Mouse (Mus musculus) adrenal gland, adult 2 months (tissue): ENCODE data around the gene Med10. TPM values are rescaled to one million over a fixed set of nuclear protein-coding genes. Genes with fewer than 3 reads are reported as not detected.
A peak's percentile ranks its signal among the peaks of the same experiment; 100 is the strongest.

Experiments
- DNase-seq: peaks from one replicate; pipeline ENCODE4 v3.0.0; 2021
- polyA plus RNA-seq: library from polyadenylated mRNA; depleted of rRNA; stranded (reverse); fragments of >200 nt; gene quantifications from 2 replicates; pipeline ENCODE4 v1.2.3, GENCODE M21; 2012; rRNA removed
- total RNA-seq, 2 experiments: library from RNA; stranded (reverse); gene quantifications; 2 replicates each; pipeline ENCODE4 v1.2.3; 2021

Gene Med10
- total and polyA plus RNA-seq, 3 experiments: 33.5 to 72.5 (median 49.7) TPM

DNA sequence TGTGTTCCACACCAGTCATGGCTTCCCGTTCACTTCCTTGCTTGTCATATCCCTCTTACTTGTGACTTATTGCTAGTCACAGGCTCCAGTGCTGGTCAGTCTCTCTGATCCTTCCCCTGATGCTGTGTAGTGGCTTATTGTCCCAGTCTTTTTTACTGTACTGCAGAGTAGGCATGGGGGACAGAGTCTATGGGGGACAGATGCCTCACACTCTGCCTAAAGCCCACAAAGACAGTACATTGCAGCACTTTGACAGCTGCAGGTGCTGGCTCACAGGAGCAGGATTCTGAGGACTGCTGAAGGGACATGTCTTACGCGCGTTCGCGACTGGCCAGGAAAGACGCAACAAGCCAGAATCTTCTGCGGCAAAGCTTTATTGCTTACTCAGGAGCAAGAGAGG, 28.4 kb downstream of the Med10 start:
- DNase-seq: no peak

DNA sequence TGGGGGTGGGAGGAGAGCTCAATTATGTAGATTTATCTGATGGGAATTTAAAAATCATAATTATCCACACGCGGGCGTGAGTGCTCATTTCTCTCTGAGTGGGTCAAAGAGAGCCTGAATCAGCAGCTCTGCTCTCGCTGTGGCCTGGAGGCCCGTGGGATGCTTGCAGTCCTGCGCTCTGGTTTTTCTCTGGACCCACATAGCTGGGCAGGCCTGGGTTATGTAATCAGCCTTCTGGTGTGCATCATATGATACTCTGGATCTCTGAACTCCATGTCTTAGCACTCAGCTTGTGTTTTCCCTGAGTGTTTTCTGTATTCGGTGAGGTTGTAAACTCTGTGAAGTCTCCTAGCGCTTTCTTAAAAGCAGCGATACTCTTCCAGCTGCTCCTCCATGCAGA, 30.4 kb downstream of the Med10 start:
- no peak for DNase-seq

DNA sequence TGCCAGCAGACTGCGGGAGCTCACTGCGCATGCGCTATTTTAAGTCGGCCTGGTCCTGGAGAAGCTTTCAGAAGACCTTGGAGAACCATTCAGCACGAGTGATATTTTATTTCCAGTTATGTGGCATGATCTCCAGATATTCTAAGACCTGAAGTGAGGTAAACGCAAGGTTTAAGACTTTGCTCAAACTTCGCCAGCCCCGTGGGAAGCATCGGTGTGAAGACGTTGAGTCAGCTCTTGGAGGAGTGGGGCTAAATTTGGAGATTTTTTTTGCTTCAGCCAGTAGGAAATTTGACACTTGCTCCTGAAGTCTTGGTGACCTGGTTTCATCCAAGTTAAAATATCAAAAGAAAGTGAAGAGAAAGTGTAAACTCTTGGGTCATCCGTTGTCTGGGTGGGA, 31.2 kb downstream of the Med10 start:
- no peak for DNase-seq

DNA sequence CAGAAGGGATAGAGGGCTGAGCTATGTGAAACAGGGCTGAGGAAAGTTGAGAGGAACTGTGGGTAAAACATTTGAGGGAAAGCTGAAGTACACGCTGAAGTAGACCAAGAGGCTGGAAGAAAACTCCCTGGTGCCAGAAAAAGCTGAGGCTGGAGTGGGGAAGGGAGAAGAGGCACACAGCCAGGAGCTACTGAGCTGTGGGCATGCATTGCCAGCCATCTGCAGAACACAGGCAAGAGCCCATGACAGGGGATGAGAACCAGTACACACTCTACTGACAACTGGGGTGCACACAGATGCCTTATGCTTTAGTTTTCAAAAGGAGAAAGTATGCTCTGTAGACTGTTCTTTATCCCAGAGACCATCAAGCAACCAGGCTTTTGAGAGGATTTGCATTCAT, 43.4 kb downstream of the Med10 start:
- DNase-seq: no peak

DNA sequence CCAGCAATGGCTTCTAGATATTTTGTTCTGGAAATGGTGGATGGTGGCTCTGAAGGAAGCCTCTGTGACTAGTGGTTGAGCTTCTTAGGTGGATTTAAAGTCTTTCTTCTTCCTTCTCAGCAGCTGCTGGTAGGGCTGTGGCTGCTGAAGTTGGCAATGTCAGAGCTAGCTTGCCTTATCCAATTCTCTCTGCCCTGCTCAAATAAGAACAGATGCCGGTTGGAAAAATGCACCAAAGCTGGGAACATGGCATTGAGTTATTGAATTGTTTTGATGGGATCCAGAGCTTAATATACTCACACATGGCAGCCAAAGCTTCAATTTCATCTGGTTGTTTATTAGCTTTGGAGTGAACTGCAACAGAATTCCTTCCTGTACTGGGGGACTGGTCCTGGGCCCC, 47.4 kb downstream of the Med10 start:
- DNase-seq: no peak

DNA sequence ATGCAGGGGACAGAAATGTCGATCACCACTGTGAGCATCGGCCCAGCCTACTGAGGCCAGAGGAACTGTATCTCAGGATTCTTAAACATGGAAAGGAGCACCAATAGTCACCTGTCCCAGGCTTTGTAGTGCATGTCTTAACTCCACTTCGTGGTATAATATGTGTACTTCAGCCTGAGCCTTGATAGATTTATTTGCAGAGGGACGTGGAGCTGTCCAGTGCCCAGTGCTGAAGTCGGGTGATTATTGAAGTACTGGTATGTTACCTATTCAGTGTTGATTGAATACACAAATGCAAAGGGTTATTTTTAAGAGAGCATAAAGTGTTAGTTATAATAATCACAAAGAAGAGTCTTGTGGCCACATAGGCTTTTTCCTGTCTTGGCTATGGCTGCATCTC, 50.1 kb downstream of the Med10 start:
- DNase-seq: no peak

DNA sequence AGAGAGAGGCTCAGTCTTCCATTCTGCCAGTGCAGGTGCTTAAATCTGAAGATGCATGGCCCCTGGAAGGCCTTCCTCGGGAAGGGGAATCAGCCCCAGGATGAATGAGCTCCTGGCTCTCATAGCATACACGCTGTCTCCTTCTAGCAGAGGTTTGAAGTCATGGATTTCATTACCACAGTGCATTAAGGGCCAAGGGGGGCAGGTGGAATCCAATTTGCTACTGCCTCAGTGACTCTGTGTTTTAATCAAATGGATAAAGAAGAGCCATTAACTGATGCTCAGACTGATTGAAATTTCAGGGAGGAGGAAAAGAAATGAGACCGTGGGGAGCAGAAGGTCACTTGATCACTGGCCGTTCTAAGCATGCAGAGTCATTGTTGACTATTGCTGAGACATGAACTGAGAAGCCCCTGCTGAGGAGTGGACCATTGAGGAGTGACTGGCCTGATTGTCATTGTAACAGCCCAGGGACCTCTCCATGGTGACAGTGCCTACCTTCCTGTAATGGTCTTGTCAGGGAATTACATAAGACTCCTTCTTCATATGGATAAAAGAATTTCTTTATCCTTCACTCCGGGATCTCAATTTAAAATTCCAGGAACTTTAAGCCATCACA, 51.3 kb downstream of the Med10 start:
- DNase-seq: no peak

- DNase-seq: peak; percentile 30
These were observed 53.7 kb downstream of the Med10 start for GRCm38 (mm10) chr13:69855941-69856340.

GRCm38 (mm10) chr13:69862276-69862675, 60.1 kb downstream of the Med10 start:
- DNase-seq: no peak

GRCm38 (mm10) chr13:69864911-69865310, 62.7 kb downstream of the Med10 start:
- DNase-seq: no peak

Other genes starting within 250 kb of the Med10 start
- 10 to 100 TPM in 1 of 2 experiments, 1 to 10 TPM in 1; 9.4 to 13.9 TPM for gene Srd5a1, start 191.0 kb upstream of the Med10 start, total RNA-seq
- gene Srd5a1, start 191.0 kb upstream of the Med10 start, polyA plus RNA-seq: 35.0 and 41.6 TPM in 2 replicates
- 1 to 10 TPM; 1.1 to 3.1 TPM for gene Ube2ql1, start 62.5 kb upstream of the Med10 start, total RNA-seq
- gene Ube2ql1, start 62.5 kb upstream of the Med10 start, polyA plus RNA-seq: 2.0 and 2.8 TPM in 2 replicates